Mouse (Mus musculus) CH12.LX (cell line): ENCODE data around the gene Tmem255b. TPM values are rescaled to one million over a fixed set of nuclear protein-coding genes. Genes with fewer than 3 reads are reported as not detected.

ENCODE experiments used
- DNase-seq: peaks from one replicate; pipeline ENCODE4 v3.0.0-alpha.2; 2013; ENCODE audit errors: extremely low read depth
- H3K27ac ChIP-seq: 2 replicates; pipeline ENCODE4 v1.5.1; 2012; ENCODE audit warnings: low read depth, mild to moderate bottlenecking, control low read depth, moderate library complexity; ENCODE audit not compliant: insufficient read depth
- H3K27me3 ChIP-seq: replicated peaks from 2 replicates; pipeline ENCODE3; 2012; ENCODE audit warnings: inconsistent platforms
- H3K36me3 ChIP-seq, 2 experiments: replicated peaks in 1 of 2; 2 replicates each; pipeline versions ENCODE3 to v1.6.1; 2012; ENCODE audit warnings: inconsistent platforms in 1 of 2, low read length in 1 of 2, mild to moderate bottlenecking in 1 of 2, mixed read lengths in 1 of 2, moderate library complexity in 1 of 2; ENCODE audit not compliant: control insufficient read depth in 1 of 2, insufficient read depth in 1 of 2
- H3K4me1 ChIP-seq, 2 experiments: 2 replicates each; pipeline ENCODE4 v1.6.1; 2012; ENCODE audit warnings: inconsistent platforms in 1 of 2, moderate library complexity in 1 of 2; ENCODE audit not compliant: insufficient read depth in 2 of 2, control insufficient read depth in 1 of 2
- H3K4me2 ChIP-seq: 2 replicates; pipeline ENCODE4 v1.6.1; 2012; ENCODE audit warnings: low read depth, mild to moderate bottlenecking, control low read depth; ENCODE audit not compliant: poor library complexity, insufficient read depth, severe bottlenecking
- H3K4me3 ChIP-seq, 3 experiments: fragments of 150-350 bp in 1 of 3; sonication (generic) in 1 of 3; replicated peaks in 1 of 3; 2 replicates each; pipeline versions ENCODE3 to v1.5.1; 2011 to 2012; ENCODE audit warnings: low read depth in 2 of 3, low read length in 2 of 3, mild to moderate bottlenecking in 2 of 3, moderate library complexity in 2 of 3, control low read depth in 1 of 3, improper control_type of control experiment in 1 of 3, inconsistent platforms in 1 of 3, mixed read lengths in 1 of 3; ENCODE audit not compliant: poor library complexity in 1 of 3
- H3K79me2 ChIP-seq: replicated peaks from 2 replicates; pipeline ENCODE4 v1.6.1; 2012; ENCODE audit warnings: mild to moderate bottlenecking, moderate library complexity; ENCODE audit not compliant: control insufficient read depth, poor library complexity, insufficient read depth, severe bottlenecking; ENCODE audit errors: extremely low read depth
- H3K9ac ChIP-seq: 2 replicates; pipeline ENCODE4 v1.6.1; 2012; ENCODE audit warnings: low read depth, mild to moderate bottlenecking, control low read depth, moderate library complexity; ENCODE audit not compliant: insufficient read depth
- H3K9me3 ChIP-seq: replicated peaks from 2 replicates; pipeline ENCODE3; 2012; ENCODE audit warnings: low read length, inconsistent platforms, mixed read lengths
- BHLHE40 ChIP-seq: IDR thresholded peaks from 2 replicates; pipeline ENCODE4 v1.6.1; 2011; ENCODE audit warnings: mild to moderate bottlenecking, low read depth, low read length, improper control_type of control experiment
- CHD2 ChIP-seq: IDR thresholded peaks from 2 replicates; pipeline ENCODE4 v1.6.1; 2011; ENCODE audit warnings: low read length, improper control_type of control experiment
- CTCF ChIP-seq, 2 experiments: IDR thresholded peaks in 1 of 2; conservative IDR thresholded peaks in 1 of 2; 2 replicates each; pipeline ENCODE4 v1.5.1; 2011 to 2012; ENCODE audit warnings: low read depth in 2 of 2, low read length in 2 of 2, improper control_type of control experiment in 1 of 2, inconsistent platforms in 1 of 2, mild to moderate bottlenecking in 1 of 2, moderate library complexity in 1 of 2
- ELF1 ChIP-seq: IDR thresholded peaks from 2 replicates; pipeline ENCODE4 v1.6.1; 2014; ENCODE audit warnings: low read depth, mild to moderate bottlenecking, inconsistent platforms, low read length, improper control_type of control experiment
- GABPA ChIP-seq: IDR thresholded peaks from 2 replicates; pipeline ENCODE4 v1.6.1; 2012; ENCODE audit warnings: low read depth, low read length, improper control_type of control experiment, inconsistent platforms; ENCODE audit not compliant: insufficient replicate concordance
- IRF4 ChIP-seq: IDR thresholded peaks from 2 replicates; pipeline ENCODE4 v1.6.1; 2014; ENCODE audit warnings: low read depth, mild to moderate bottlenecking, inconsistent platforms, low read length, improper control_type of control experiment
- JUN ChIP-seq: IDR thresholded peaks from 2 replicates; pipeline ENCODE4 v1.6.1; 2011; ENCODE audit warnings: low read depth, mild to moderate bottlenecking, low read length, improper control_type of control experiment, moderate library complexity; ENCODE audit not compliant: insufficient read depth
- JUND ChIP-seq: conservative IDR thresholded peaks from 2 replicates; pipeline ENCODE4 v1.6.1; 2011; ENCODE audit warnings: low read depth, low read length, improper control_type of control experiment
- MAX ChIP-seq: IDR thresholded peaks from 2 replicates; pipeline ENCODE4 v1.6.1; 2011; ENCODE audit warnings: low read length, improper control_type of control experiment
- MEF2A ChIP-seq: IDR thresholded peaks from 2 replicates; pipeline ENCODE4 v1.6.1; 2014; ENCODE audit warnings: low read depth, mild to moderate bottlenecking, inconsistent platforms, low read length, improper control_type of control experiment, borderline replicate concordance
- RAD21 ChIP-seq: IDR thresholded peaks from 2 replicates; pipeline ENCODE4 v1.6.1; 2011; ENCODE audit warnings: low read depth, mild to moderate bottlenecking, low read length, improper control_type of control experiment, moderate library complexity
- SIN3A ChIP-seq: IDR thresholded peaks from 2 replicates; pipeline ENCODE4 v1.6.1; 2012; ENCODE audit warnings: low read length, improper control_type of control experiment, inconsistent platforms
- SMC3 ChIP-seq: IDR thresholded peaks from 2 replicates; pipeline ENCODE4 v1.6.1; 2011; ENCODE audit warnings: low read depth, low read length, improper control_type of control experiment
- TCF12 ChIP-seq: IDR thresholded peaks from 2 replicates; pipeline ENCODE4 v1.6.1; 2014; ENCODE audit warnings: low read depth, mild to moderate bottlenecking, inconsistent platforms, low read length, improper control_type of control experiment
- UBTF ChIP-seq: IDR thresholded peaks from 2 replicates; pipeline ENCODE4 v1.6.1; 2012; ENCODE audit warnings: low read depth, mild to moderate bottlenecking, inconsistent platforms, low read length, improper control_type of control experiment, moderate library complexity
- USF1 ChIP-seq: IDR thresholded peaks from 2 replicates; pipeline ENCODE4 v1.6.1; 2014; ENCODE audit warnings: low read depth, mild to moderate bottlenecking, inconsistent platforms, low read length, improper control_type of control experiment
- ZC3H11A ChIP-seq: IDR thresholded peaks from 2 replicates; pipeline ENCODE4 v1.6.1; 2012; ENCODE audit warnings: low read depth, mild to moderate bottlenecking, inconsistent platforms, low read length, improper control_type of control experiment
- ZKSCAN1 ChIP-seq: IDR thresholded peaks from 2 replicates; pipeline ENCODE4 v1.6.1; 2012; ENCODE audit warnings: low read depth, inconsistent platforms, low read length, improper control_type of control experiment, borderline replicate concordance
- ZMIZ1 ChIP-seq: IDR thresholded peaks from 2 replicates; pipeline ENCODE4 v1.6.1; 2012; ENCODE audit warnings: low read depth, mild to moderate bottlenecking, inconsistent platforms, low read length, improper control_type of control experiment
- ZNF384 ChIP-seq: IDR thresholded peaks from 2 replicates; pipeline ENCODE4 v1.6.1; 2012; ENCODE audit warnings: low read depth, low read length, improper control_type of control experiment, inconsistent platforms
- dilution Hi-C: fragments of 300-500 bp; cut with MboI; formaldehyde crosslinking; loops from 2 replicates; pipeline ENCODE4 v1.14.3; 2020; ENCODE audit warnings: low sequenced_read_pairs; ENCODE audit not compliant: extremely low pct_unique_long_range_greater_than_20kb, extremely low pct_ligation_motif_present
- in situ Hi-C: fragments of 300-500 bp; cut with MboI; formaldehyde crosslinking; loops from 3 replicates; pipeline ENCODE4 v1.14.3; 2019; ENCODE audit warnings: low sequenced_read_pairs, low pct_ligation_motif_present, low pct_unique_long_range_greater_than_20kb, mixed read lengths
- polyA plus RNA-seq: library from polyadenylated mRNA; unstranded; fragments of >175 nt; gene quantifications from 2 replicates; pipeline ENCODE4 v1.2.1, GENCODE M21; 2012; ENCODE audit warnings: low read depth; ENCODE audit not compliant: insufficient read length
- total RNA-seq, 2 experiments: library from RNA; depleted of rRNA; stranded (reverse); fragments of 300-350 nt in 1 of 2; fragments of >200 nt in 1 of 2; gene quantifications; 2 replicates each; pipeline ENCODE4 v1.2.3; 2012 to 2014

The Tmem255b gene
- total and polyA plus RNA-seq, 3 experiments, result not detected

- no peak overlapping the region for H3K9ac ChIP-seq
- H3K27ac ChIP-seq, result no peak overlapping the region
- H3K4me1 ChIP-seq, result peaks cover 8 to 23% of the 10 kb centered on the region in 2 experiments
- H3K36me3 ChIP-seq, result no peaks in the 10 kb centered on the region
- H3K4me3 ChIP-seq, result no peak overlapping the region
- in situ Hi-C loops, result no loop called here
- dilution Hi-C loops, result no loop called here
- no peaks in the 10 kb centered on the region for H3K79me2 ChIP-seq
- H3K27me3 ChIP-seq, result no peaks in the 10 kb centered on the region
- DNase-seq, result no peak
- H3K9me3 ChIP-seq, result peaks cover 4% of the 10 kb centered on the region
- TF ChIP-seq BHLHE40, result peak; percentile 40; the same call in 1 of the 2 replicates
- no peak for TF ChIP-seq CTCF (conservative IDR thresholded peaks at IDR 0.05 in 1 of 2, IDR thresholded peaks at IDR 0.05 in 1 of 2; ENCODE audit: low read depth in 2 of 2, low read length in 2 of 2)
- TF ChIP-seq ZMIZ1, result no peak
- TF ChIP-seq MAX, result peak; percentile 70
- H3K4me2 ChIP-seq, result no peak overlapping the region
These were observed 47.3 kb upstream of the Tmem255b start for GRCm38 (mm10) chr8:13387728-13388127.

- TF ChIP-seq MEF2A, result no peak
- no peak for TF ChIP-seq TCF12
- TF ChIP-seq GABPA, result no peak
- no peak for TF ChIP-seq ZMIZ1
- TF ChIP-seq JUND, result no peak
- TF ChIP-seq ZNF384, result no peak
- no peak for TF ChIP-seq IRF4
- no peak for TF ChIP-seq UBTF
- no peak for TF ChIP-seq ZKSCAN1
- TF ChIP-seq CTCF (conservative IDR thresholded peaks at IDR 0.05 in 1 of 2, IDR thresholded peaks at IDR 0.05 in 1 of 2; ENCODE audit: low read depth in 2 of 2, low read length in 2 of 2), result no peak
- TF ChIP-seq SIN3A, result no peak
- TF ChIP-seq MAX, result no peak
- TF ChIP-seq SMC3, result no peak
- no peak for TF ChIP-seq USF1
- no peak for TF ChIP-seq CHD2
- no peak for TF ChIP-seq JUN
- TF ChIP-seq ZC3H11A, result no peak
- TF ChIP-seq RAD21, result no peak
- no peak for TF ChIP-seq ELF1
- Histone ChIP-seq H3K27me3 (no peaks in the 10 kb centered on the region), H3K27ac (no peak overlapping the region), H3K79me2 (no peaks in the 10 kb centered on the region), H3K4me1 (peaks cover 4 to 19% of the 10 kb centered on the region in 2 experiments), H3K4me3 (no peak overlapping the region), H3K9ac (no peak overlapping the region), H3K36me3 (no peaks in the 10 kb centered on the region), H3K9me3 (peaks cover 4% of the 10 kb centered on the region), H3K4me2 (no peak overlapping the region)
- in situ Hi-C loops (no loop called here), dilution Hi-C loops (no loop called here)
- DNase-seq, result no peak
These were observed 46.2 kb upstream of the Tmem255b start for GRCm38 (mm10) chr8:13388744-13389143.
